Mouse (Mus musculus): ENCODE data around the gene Cpm. TPM values are rescaled to one million over a fixed set of nuclear protein-coding genes. Genes with fewer than 3 reads are reported as not detected.

The Cpm gene
- total and polyA plus RNA-seq, 2 experiments from 2014 or later, result 2.3 to 2.4 TPM

DNA sequence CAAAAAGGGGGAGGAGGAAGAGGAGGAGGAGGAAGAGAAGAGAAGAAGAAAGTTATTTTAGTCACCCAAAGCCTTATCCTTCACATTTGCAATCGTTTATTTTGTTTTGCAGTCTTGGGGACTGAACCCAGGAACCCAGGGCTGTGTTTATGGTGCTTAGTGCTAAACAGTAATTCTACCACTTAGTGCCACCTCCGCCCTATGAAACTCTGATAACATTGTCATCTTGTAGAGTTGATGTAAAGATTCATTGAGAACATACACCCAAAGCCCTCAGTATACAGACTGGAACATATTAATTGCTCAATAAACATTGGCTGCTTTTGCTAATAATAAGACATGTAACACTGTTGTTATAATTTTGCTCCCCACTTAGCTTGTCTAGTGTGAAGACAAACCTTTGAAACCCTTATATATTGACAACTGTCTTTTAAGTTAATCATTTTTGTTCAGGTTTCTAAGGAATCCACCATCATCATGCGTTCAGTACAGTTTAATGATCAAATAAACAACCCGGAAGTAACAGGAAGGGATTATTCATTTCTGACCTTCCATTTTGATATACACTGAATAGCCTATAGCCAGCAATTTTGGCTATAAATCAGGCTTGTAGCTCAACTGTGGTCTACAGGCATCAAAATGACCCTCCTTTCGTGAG, 49.9 kb downstream of the Cpm start:
- whole genome bisulfite sequencing, result 87% methylated on average over 5 of the region's 5 CpGs
- no peak overlapping the region for H3K9ac ChIP-seq (replicated peaks; ENCODE audit: low read length)
- no peak for TF ChIP-seq CTCF (IDR thresholded peaks at IDR 0.05; ENCODE audit: low read depth)

DNA sequence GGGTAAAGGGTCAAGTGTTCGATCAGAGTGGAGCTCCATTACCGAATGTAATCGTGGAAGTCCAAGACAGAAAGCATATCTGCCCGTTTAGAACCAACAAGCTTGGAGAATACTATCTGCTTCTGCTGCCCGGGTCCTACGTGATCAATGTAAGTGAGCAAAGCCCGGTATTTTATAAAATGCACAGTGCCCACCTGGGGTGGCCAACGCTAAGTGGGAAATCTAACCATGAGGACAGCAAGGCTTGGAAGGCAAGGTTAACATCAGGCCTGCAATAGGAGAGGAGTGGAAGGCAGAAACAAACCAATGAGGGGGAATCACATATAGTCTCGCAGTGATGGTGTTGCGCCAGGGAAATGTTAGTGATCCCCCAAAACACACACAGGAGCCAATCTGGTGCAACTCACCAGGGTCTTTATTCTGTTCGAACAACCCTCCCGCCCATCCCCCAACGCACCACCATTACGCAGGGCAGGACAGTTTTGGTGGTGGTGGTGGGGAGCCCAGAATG, 50.7 kb downstream of the Cpm start:
- no peaks in the 10 kb centered on the region for H3K4me1 ChIP-seq (ENCODE audit: insufficient read depth, low read length)
- H3K9ac ChIP-seq (replicated peaks; ENCODE audit: low read length), result no peak overlapping the region
- H3K4me2 ChIP-seq (ENCODE audit: low read depth, low read length), result no peak overlapping the region
- no peak for TF ChIP-seq CTCF (IDR thresholded peaks at IDR 0.05; ENCODE audit: low read depth)
- no peak overlapping the region for H3K4me3 ChIP-seq (ENCODE audit: low read length)
- no peak overlapping the region for H3K27ac ChIP-seq
- ATAC-seq (no peak), DNase-seq (ENCODE audit: low spot score) (no peak)
- H3K36me3 ChIP-seq (ENCODE audit: insufficient read depth, low read length), result no peaks in the 10 kb centered on the region
- H3K27me3 ChIP-seq (ENCODE audit: insufficient read depth, low read length), result no peaks in the 10 kb centered on the region
- WGBS, result 91% methylated on average over 14 of the region's 14 CpGs
- no peaks in the 10 kb centered on the region for H3K9me3 ChIP-seq (ENCODE audit: low read length)

More for the DNA sequence above, 49.9 kb downstream of the Cpm start:
- DNase-seq (ENCODE audit: low spot score), result no peak
- no peaks in the 10 kb centered on the region for H3K36me3 ChIP-seq (ENCODE audit: insufficient read depth, low read length)
- no peak overlapping the region for H3K4me3 ChIP-seq (ENCODE audit: low read length)
- H3K4me1 ChIP-seq (ENCODE audit: insufficient read depth, low read length), result no peaks in the 10 kb centered on the region
- ATAC-seq, result no peak
- H3K27ac ChIP-seq, result no peak overlapping the region
- H3K27me3 ChIP-seq (ENCODE audit: insufficient read depth, low read length), result no peaks in the 10 kb centered on the region
- H3K4me2 ChIP-seq (ENCODE audit: low read depth, low read length), result no peak overlapping the region
- H3K9me3 ChIP-seq (ENCODE audit: low read length), result no peaks in the 10 kb centered on the region

DNA sequence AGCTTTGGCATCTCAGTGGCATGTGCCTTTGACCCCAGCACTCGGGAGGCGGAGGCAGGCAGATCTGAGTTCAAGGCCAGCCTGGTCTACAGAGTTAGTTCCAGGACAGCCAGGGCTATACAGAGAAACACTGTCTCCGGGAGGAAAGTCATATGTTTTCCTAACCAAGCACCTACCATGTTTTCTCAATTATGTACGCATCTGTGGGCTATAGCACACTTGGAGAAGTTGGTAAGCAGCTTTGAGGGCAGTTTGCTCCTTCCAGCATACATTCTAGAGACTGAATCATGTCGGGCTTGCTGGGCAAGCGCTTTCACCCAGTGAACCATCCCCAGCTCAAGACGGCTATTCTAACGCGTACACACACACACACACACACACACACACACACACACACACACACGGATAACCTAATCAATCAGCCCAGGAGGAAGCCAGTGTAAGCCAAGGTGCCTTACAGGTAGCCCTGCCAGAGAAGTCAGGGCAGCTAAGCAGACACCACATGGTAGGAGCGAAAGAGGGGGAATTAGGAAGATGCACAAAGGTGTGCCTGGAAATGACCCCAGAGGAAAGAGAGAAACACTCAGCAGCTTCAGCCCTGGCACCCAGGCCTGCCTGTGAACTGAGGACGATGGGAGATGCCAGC, 51.7 kb downstream of the Cpm start:
- Histone ChIP-seq H3K27me3 (ENCODE audit: insufficient read depth, low read length) (no peaks in the 10 kb centered on the region), H3K4me2 (ENCODE audit: low read depth, low read length) (no peak overlapping the region), H3K9me3 (ENCODE audit: low read length) (no peaks in the 10 kb centered on the region), H3K9ac (replicated peaks; ENCODE audit: low read length) (no peak overlapping the region), H3K36me3 (ENCODE audit: insufficient read depth, low read length) (no peaks in the 10 kb centered on the region), H3K4me1 (ENCODE audit: insufficient read depth, low read length) (no peaks in the 10 kb centered on the region), H3K4me3 (ENCODE audit: low read length) (no peak overlapping the region), H3K27ac (no peak overlapping the region)
- ATAC-seq (no peak), DNase-seq (ENCODE audit: low spot score) (no peak)
- WGBS, result 88% methylated on average over 12 of the region's 12 CpGs
- no peak for TF ChIP-seq CTCF (IDR thresholded peaks at IDR 0.05; ENCODE audit: low read depth)

DNA sequence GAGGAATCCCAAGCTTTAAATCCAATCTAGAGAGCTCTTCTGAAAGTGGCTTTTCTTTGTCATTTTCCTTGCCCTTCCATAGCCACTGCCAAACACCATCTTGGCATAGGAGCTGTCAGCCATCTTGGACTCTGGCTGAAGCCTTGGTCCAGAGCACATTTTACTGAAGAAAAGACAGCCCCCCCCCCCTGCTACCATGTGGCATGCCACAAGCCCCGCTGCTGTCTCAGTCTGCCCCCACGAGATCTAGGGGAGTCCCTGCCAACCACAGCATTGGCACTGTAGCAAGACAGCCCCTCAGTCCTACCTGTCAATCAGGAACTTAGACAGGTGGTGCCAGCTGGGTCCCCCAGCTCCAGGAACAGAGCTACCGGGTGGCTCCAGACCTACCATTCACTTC, 52.2 kb downstream of the Cpm start:
- Histone ChIP-seq H3K4me3 (ENCODE audit: low read length) (no peak overlapping the region), H3K27ac (no peak overlapping the region), H3K27me3 (ENCODE audit: insufficient read depth, low read length) (no peaks in the 10 kb centered on the region), H3K4me1 (ENCODE audit: insufficient read depth, low read length) (no peaks in the 10 kb centered on the region), H3K9ac (replicated peaks; ENCODE audit: low read length) (no peak overlapping the region), H3K9me3 (ENCODE audit: low read length) (no peaks in the 10 kb centered on the region), H3K36me3 (ENCODE audit: insufficient read depth, low read length) (no peaks in the 10 kb centered on the region), H3K4me2 (ENCODE audit: low read depth, low read length) (no peak overlapping the region)
- no peak for TF ChIP-seq CTCF (IDR thresholded peaks at IDR 0.05; ENCODE audit: low read depth)
- DNase-seq (ENCODE audit: low spot score) (no peak), ATAC-seq (no peak)
- WGBS, result 74% methylated on average over 3 of the region's 3 CpGs

DNA sequence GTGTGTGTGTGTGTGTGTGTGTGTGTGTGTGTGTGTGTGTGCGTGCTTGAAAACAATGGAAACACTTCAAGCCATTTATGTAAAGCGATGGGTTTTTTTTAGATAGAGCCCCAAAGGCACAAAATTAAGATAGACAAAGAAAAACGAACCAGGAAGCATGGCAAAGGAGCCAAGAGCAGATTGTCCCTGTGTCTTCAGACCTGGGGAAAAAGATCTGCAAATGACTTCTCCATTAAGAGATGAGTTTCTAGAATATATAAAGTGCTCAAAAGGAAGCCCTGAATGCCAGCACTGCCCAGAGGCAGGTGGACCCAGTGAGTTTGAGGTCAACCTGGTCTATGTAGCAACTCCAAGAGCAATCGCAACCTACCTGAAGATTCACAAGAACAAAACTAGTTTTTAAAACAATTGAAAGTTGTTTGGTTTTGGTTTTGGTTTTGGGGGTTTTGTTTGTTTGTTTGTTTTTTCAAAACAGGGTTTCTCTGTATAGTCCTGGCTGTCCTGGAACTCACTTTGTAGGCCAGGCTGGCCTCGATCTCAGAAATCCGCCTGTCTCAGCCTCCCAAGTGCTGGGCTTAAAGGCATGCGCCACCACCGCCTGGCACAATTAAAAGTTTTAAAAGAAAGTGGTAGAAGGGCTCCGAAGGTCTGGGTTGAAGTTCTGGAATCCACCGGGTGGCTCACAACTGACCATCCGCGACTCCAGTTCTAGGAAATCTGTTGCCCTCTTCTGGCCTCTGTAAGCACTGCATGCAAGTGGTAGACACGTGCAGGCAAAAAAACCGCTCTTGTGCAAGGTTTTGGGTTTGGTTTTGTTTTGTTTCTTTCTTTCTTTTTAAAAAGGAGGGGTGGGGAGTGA, 52.9 kb downstream of the Cpm start:
- no peaks in the 10 kb centered on the region for H3K27me3 ChIP-seq (ENCODE audit: insufficient read depth, low read length)
- H3K36me3 ChIP-seq (ENCODE audit: insufficient read depth, low read length), result no peaks in the 10 kb centered on the region
- no peak overlapping the region for H3K9ac ChIP-seq (replicated peaks; ENCODE audit: low read length)
- peak; percentile 66 for TF ChIP-seq CTCF (IDR thresholded peaks at IDR 0.05; ENCODE audit: low read depth)
- no peaks in the 10 kb centered on the region for H3K4me1 ChIP-seq (ENCODE audit: insufficient read depth, low read length)
- no peak overlapping the region for H3K4me2 ChIP-seq (ENCODE audit: low read depth, low read length)
- no peaks in the 10 kb centered on the region for H3K9me3 ChIP-seq (ENCODE audit: low read length)
- 62% methylated on average over 14 of the region's 14 CpGs for WGBS
- peak; percentile 63 for DNase-seq (ENCODE audit: low spot score)
- H3K27ac ChIP-seq, result no peak overlapping the region
- no peak overlapping the region for H3K4me3 ChIP-seq (ENCODE audit: low read length)
- ATAC-seq, result no peak

DNA sequence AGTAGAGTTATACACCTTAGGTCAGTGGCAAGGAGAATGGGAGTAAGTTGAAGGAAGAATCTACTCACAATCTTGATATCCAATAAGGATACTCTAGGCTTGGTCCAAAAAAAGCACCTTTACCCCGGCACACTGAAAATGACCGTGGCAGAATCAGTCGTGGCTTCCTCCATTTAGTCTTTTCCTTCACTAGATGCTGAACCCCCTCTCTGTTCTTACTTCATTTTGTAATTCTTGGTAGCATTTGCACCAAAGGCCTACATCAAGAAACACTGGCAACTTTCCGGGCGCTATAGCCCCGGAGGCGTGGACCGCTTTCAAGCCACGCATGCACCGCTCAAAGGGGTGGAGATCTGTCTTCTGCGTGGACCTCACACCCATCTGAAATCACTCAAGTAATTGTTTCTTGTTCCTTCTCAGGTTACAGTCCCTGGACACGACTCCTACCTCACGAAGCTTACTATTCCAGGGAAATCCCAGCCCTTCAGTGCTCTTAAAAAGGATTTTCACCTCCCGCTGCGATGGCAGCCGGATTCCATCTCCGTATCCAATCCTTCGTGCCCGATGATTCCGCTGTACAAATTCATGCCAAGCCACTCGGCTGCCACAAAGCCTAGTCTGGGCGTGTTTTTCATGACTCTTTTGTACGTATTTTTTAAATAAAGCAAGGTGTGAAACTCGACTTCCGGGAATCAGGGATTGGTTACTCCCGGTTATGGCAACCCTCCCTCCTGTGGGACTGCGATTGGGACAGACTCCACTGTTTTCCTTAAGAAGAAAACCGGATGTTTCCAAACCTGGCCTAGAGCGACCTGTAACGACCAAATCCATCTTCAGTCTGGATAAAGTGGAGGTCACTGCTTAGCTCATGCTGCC, 53.8 kb downstream of the Cpm start:
- DNase-seq (ENCODE audit: low spot score) (no peak), ATAC-seq (no peak)
- TF ChIP-seq CTCF (IDR thresholded peaks at IDR 0.05; ENCODE audit: low read depth), result no peak
- Histone ChIP-seq H3K4me2 (ENCODE audit: low read depth, low read length) (no peak overlapping the region), H3K4me1 (ENCODE audit: insufficient read depth, low read length) (no peaks in the 10 kb centered on the region), H3K27me3 (ENCODE audit: insufficient read depth, low read length) (no peaks in the 10 kb centered on the region), H3K36me3 (ENCODE audit: insufficient read depth, low read length) (no peaks in the 10 kb centered on the region), H3K27ac (no peak overlapping the region), H3K4me3 (ENCODE audit: low read length) (no peak overlapping the region), H3K9ac (replicated peaks; ENCODE audit: low read length) (no peak overlapping the region), H3K9me3 (ENCODE audit: low read length) (no peaks in the 10 kb centered on the region)
- WGBS, result 83% methylated on average over 30 of the region's 30 CpGs

Data from hindbrain, postnatal 0 days (tissue).